Mouse (Mus musculus) G1E (cell line): ENCODE data around the gene Plek.
A peak's percentile ranks its signal among the peaks of the same experiment; 100 is the strongest.

ENCODE experiments used
- CTCF ChIP-seq: IDR thresholded peaks from 2 replicates; pipeline ENCODE4 v1.5.1; 2012; ENCODE audit warnings: low read depth, low read length, inconsistent platforms, mixed read lengths
- GATA1 ChIP-seq: IDR thresholded peaks from 2 replicates; pipeline ENCODE4 v1.6.1; 2012; ENCODE audit warnings: borderline replicate concordance, low read length, inconsistent platforms, mixed read lengths
- POLR2AphosphoS5 ChIP-seq: IDR thresholded peaks from 2 replicates; pipeline ENCODE4 v1.6.1; 2012; ENCODE audit warnings: low read depth, low read length, inconsistent platforms; ENCODE audit not compliant: insufficient replicate concordance
- TAL1 ChIP-seq: conservative IDR thresholded peaks from 2 replicates; pipeline ENCODE4 v1.6.1; 2012; ENCODE audit warnings: low read depth, low read length, inconsistent platforms, mixed read lengths

DNA sequence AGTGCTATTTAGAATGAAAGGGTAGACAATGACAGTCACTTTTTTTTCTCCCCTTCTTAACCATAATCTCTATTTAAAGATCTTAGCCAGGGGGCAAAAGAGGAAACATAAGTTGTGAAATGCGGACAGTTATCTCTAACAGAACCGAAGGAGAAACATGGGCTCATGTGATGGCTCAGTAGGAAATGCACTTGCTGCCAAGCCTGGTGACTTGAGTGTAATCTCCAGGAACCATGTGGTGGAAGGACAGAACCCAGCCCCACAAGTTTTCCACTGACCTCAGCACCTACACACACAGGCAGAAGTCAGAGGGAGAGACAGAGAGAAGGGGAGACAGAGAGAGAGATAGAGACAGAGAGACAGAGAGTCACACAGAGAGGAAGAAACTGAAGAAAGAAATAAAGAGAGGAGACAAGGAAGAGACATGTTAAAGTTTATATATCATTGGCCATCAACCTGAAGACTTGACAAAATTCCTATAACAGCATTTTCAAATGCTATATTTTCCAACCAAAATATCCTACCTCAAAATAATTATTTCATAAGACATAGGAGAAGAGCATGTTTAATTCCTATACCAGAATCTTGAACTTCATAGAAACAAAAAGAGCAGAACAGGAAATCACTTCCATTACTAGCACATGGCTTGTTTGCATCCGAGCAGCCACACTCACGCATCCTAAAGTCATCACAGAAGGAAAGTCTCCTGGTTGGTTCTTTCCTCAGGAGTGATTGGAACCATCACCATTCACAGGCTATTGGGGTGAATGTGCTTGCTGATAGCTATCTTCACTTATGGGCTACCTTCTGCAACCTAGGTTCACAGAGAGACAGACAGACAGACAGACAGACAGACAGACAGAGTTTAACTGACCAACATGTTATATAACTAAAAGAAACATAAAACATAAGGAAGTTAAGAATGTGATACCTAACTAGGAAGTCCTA lies 47.0 kb downstream of the Plek start:
- TF ChIP-seq CTCF (no peak), GATA1 (no peak), TAL1 (peak; percentile 71), POLR2AphosphoS5 (no peak)
